Mouse (Mus musculus) liver, adult 2 months (tissue): Measurements from ENCODE around the gene Ifitm1.

Experiments
- CTCF ChIP-seq: fragments of 200-500 bp; IDR thresholded peaks from 2 replicates; pipeline ENCODE4 v1.5.1; 2011; ENCODE audit warnings: low read depth, low read length, control low read depth
- POLR2A ChIP-seq: fragments of 200-500 bp; IDR thresholded peaks from 2 replicates; pipeline ENCODE4 v1.6.1; 2011; ENCODE audit warnings: low read length, control low read depth; ENCODE audit not compliant: insufficient read depth; ENCODE audit errors: extremely low read depth

GRCm38 (mm10) chr7:140951765-140952164 lies 15.3 kb upstream of the Ifitm1 start:
- TF ChIP-seq CTCF, result no peak
- TF ChIP-seq POLR2A, result no peak
